Mouse (Mus musculus): ENCODE measurements around the gene Sik2. TPM values are rescaled to one million over a fixed set of nuclear protein-coding genes. Genes with fewer than 3 reads are reported as not detected.

The Sik2 gene
- polyA plus RNA-seq, 1 experiment from 2014 or later: 13.1 TPM

DNA sequence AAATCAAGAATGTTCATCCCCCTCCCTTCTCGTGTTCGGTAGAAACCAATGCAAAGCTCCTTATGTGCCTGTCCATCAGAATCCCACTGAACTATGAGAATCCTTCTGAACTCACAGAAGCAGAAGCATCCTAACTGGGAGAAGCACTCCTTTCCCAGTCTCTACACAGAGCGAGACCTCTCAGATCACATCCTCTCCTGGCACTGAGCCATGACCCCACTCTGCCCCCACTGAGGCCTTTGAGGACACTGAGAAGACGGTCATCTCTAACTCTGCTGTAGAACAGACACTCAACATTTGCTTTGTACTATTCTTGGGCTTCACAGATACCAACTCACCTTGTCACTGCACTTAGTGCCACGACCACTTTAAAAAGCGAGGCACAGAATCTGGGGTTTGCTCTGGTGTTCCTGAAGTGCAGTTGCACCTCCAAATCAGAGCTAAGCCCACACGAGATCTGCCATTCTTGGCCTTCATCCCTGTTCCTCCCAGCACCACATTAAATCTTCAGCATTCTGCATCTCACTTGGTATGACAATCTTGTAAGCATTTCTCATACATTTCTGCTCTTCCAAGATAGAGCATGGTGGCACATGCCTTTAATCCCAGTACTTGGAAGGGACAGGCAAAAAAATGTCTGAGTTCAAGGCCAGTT is 96.9 kb downstream of the Sik2 start:
- no peaks in the 10 kb centered on the region for H3K9me3 ChIP-seq (ENCODE audit: control insufficient read depth, low read length)
- no peak overlapping the region for H3K4me2 ChIP-seq
- no peaks in the 10 kb centered on the region for H3K27me3 ChIP-seq (ENCODE audit: control insufficient read depth, insufficient read depth, low read length)
- H3K4me1 ChIP-seq (ENCODE audit: control insufficient read depth, insufficient read depth, low read length): no peaks in the 10 kb centered on the region
- no peak for ATAC-seq (ENCODE audit: low FRiP score)
- no peak overlapping the region for H3K4me3 ChIP-seq (ENCODE audit: low read depth, low read length)
- H3K36me3 ChIP-seq (ENCODE audit: control insufficient read depth, insufficient read depth, low read length): no peaks in the 10 kb centered on the region
- WGBS: 88% methylated on average over 7 of the region's 7 CpGs
- no peak overlapping the region for H3K9ac ChIP-seq (ENCODE audit: low read length)
- no peak for DNase-seq (ENCODE audit: low spot score, missing footprints)
- no peak overlapping the region for H3K27ac ChIP-seq (ENCODE audit: low read depth, low read length)

- no peaks in the 10 kb centered on the region for H3K27me3 ChIP-seq (ENCODE audit: control insufficient read depth, insufficient read depth, low read length)
- H3K9me3 ChIP-seq (ENCODE audit: control insufficient read depth, low read length): no peaks in the 10 kb centered on the region
- 83% methylated on average over 3 of the region's 3 CpGs for WGBS
- H3K4me1 ChIP-seq (ENCODE audit: control insufficient read depth, insufficient read depth, low read length): no peaks in the 10 kb centered on the region
- H3K4me3 ChIP-seq (ENCODE audit: low read depth, low read length): no peak overlapping the region
- DNase-seq (ENCODE audit: low spot score, missing footprints): no peak
- no peak overlapping the region for H3K4me2 ChIP-seq
- no peak overlapping the region for H3K27ac ChIP-seq (ENCODE audit: low read depth, low read length)
- no peak for ATAC-seq (ENCODE audit: low FRiP score)
- H3K9ac ChIP-seq (ENCODE audit: low read length): no peak overlapping the region
- no peaks in the 10 kb centered on the region for H3K36me3 ChIP-seq (ENCODE audit: control insufficient read depth, insufficient read depth, low read length)
Measured at GRCm38 (mm10) chr9:50905321-50905720, 103.6 kb downstream of the Sik2 start.

- H3K4me3 ChIP-seq (ENCODE audit: low read depth, low read length): no peak overlapping the region
- no peaks in the 10 kb centered on the region for H3K4me1 ChIP-seq (ENCODE audit: control insufficient read depth, insufficient read depth, low read length)
- no peak for DNase-seq (ENCODE audit: low spot score, missing footprints)
- no peak overlapping the region for H3K9ac ChIP-seq (ENCODE audit: low read length)
- H3K36me3 ChIP-seq (ENCODE audit: control insufficient read depth, insufficient read depth, low read length): no peaks in the 10 kb centered on the region
- no peak overlapping the region for H3K4me2 ChIP-seq
- no peak overlapping the region for H3K27ac ChIP-seq (ENCODE audit: low read depth, low read length)
- WGBS: 72% methylated on average over 6 of the region's 6 CpGs
- no peak for ATAC-seq (ENCODE audit: low FRiP score)
- no peaks in the 10 kb centered on the region for H3K27me3 ChIP-seq (ENCODE audit: control insufficient read depth, insufficient read depth, low read length)
- H3K9me3 ChIP-seq (ENCODE audit: control insufficient read depth, low read length): no peaks in the 10 kb centered on the region
Measured at GRCm38 (mm10) chr9:50904196-50904847, 104.6 kb downstream of the Sik2 start.

GRCm38 (mm10) chr9:50900026-50900920 is 108.6 kb downstream of the Sik2 start:
- Histone ChIP-seq H3K27ac (ENCODE audit: low read depth, low read length) (no peak overlapping the region), H3K27me3 (ENCODE audit: control insufficient read depth, insufficient read depth, low read length) (no peaks in the 10 kb centered on the region), H3K9me3 (ENCODE audit: control insufficient read depth, low read length) (no peaks in the 10 kb centered on the region), H3K4me3 (ENCODE audit: low read depth, low read length) (no peak overlapping the region), H3K4me2 (no peak overlapping the region), H3K36me3 (ENCODE audit: control insufficient read depth, insufficient read depth, low read length) (no peaks in the 10 kb centered on the region), H3K4me1 (ENCODE audit: control insufficient read depth, insufficient read depth, low read length) (no peaks in the 10 kb centered on the region), H3K9ac (ENCODE audit: low read length) (no peak overlapping the region)
- WGBS: 84% methylated on average over 7 of the region's 7 CpGs
- DNase-seq (ENCODE audit: low spot score, missing footprints): peak; percentile 26
- no peak for ATAC-seq (ENCODE audit: low FRiP score)

- no peaks in the 10 kb centered on the region for H3K4me1 ChIP-seq (ENCODE audit: control insufficient read depth, insufficient read depth, low read length)
- no peaks in the 10 kb centered on the region for H3K27me3 ChIP-seq (ENCODE audit: control insufficient read depth, insufficient read depth, low read length)
- ATAC-seq (ENCODE audit: low FRiP score) (no peak), DNase-seq (ENCODE audit: low spot score, missing footprints) (no peak)
- H3K9ac ChIP-seq (ENCODE audit: low read length): no peak overlapping the region
- no peaks in the 10 kb centered on the region for H3K36me3 ChIP-seq (ENCODE audit: control insufficient read depth, insufficient read depth, low read length)
- H3K4me2 ChIP-seq: no peak overlapping the region
- WGBS: 91% methylated on average over 4 of the region's 4 CpGs
- no peaks in the 10 kb centered on the region for H3K9me3 ChIP-seq (ENCODE audit: control insufficient read depth, low read length)
- no peak overlapping the region for H3K4me3 ChIP-seq (ENCODE audit: low read depth, low read length)
- H3K27ac ChIP-seq (ENCODE audit: low read depth, low read length): no peak overlapping the region
Measured at GRCm38 (mm10) chr9:50893665-50894064, 115.2 kb downstream of the Sik2 start.

DNA sequence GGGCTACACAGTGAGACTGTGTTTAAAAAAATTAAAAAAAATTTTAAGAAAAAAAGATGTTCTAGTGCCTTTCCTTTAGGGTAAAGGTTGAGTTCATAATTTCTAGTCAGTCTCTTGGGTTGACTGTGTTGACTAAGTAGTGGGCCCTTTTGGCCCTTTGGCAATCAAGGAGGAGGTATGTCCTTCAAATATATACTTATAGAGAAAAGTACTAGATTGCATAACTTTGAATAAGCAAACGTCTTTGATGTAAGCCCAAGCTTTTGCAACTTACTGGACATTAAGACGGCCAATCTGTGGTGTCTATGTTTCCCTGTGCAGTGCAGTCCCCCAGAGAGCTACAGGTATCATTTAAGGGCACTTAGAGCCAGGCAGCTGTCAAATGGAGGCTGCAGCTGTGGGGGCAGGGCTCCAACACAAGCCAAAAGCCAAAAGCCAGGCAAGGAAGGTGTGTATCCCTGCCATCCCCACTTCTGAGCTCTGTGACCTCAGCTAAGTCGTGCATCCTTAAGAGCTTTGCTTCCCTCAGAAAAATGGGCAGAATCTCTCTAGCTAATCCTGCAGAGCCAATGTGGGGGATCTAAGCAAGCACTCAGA is 118.3 kb downstream of the Sik2 start:
- DNase-seq (ENCODE audit: low spot score, missing footprints) (peak; percentile 33), ATAC-seq (ENCODE audit: low FRiP score) (no peak)
- Histone ChIP-seq H3K4me2 (no peak overlapping the region), H3K27ac (ENCODE audit: low read depth, low read length) (no peak overlapping the region), H3K9me3 (ENCODE audit: control insufficient read depth, low read length) (no peaks in the 10 kb centered on the region), H3K27me3 (ENCODE audit: control insufficient read depth, insufficient read depth, low read length) (no peaks in the 10 kb centered on the region), H3K36me3 (ENCODE audit: control insufficient read depth, insufficient read depth, low read length) (no peaks in the 10 kb centered on the region), H3K4me1 (ENCODE audit: control insufficient read depth, insufficient read depth, low read length) (peaks cover 4% of the 10 kb centered on the region; the same call in 1 of the 2 replicates), H3K4me3 (ENCODE audit: low read depth, low read length) (no peak overlapping the region), H3K9ac (ENCODE audit: low read length) (no peak overlapping the region)
- 85% methylated on average over 3 of the region's 3 CpGs for WGBS

DNA sequence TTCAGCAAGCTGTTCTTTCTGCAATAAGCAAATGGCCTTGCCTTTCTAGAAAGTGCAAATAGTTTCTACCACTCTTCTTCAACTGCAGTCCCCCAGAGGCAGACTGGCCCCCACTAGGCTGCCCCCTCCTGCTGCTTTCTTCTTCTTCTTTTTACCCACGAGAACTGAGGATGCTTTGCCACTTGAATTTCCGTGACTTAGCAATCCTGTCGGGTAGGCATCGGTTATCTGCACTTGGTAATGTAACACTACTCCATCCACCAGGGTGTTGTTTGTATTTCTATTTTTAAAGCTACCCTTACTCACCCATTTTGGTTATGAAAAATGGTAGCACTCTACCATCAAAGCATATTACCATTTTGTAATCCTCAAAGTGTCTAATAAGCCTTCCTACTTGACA is 118.9 kb downstream of the Sik2 start:
- no peaks in the 10 kb centered on the region for H3K9me3 ChIP-seq (ENCODE audit: control insufficient read depth, low read length)
- ATAC-seq (ENCODE audit: low FRiP score) (no peak), DNase-seq (ENCODE audit: low spot score, missing footprints) (peak; percentile 19)
- WGBS: 87% methylated on average over 4 of the region's 4 CpGs
- H3K27me3 ChIP-seq (ENCODE audit: control insufficient read depth, insufficient read depth, low read length): no peaks in the 10 kb centered on the region
- H3K4me2 ChIP-seq: no peak overlapping the region
- H3K9ac ChIP-seq (ENCODE audit: low read length): no peak overlapping the region
- H3K4me3 ChIP-seq (ENCODE audit: low read depth, low read length): no peak overlapping the region
- no peak overlapping the region for H3K27ac ChIP-seq (ENCODE audit: low read depth, low read length)
- peaks cover 2% of the 10 kb centered on the region; the same call in 1 of the 2 replicates for H3K36me3 ChIP-seq (ENCODE audit: control insufficient read depth, insufficient read depth, low read length)
- peaks cover 4% of the 10 kb centered on the region; the same call in 1 of the 2 replicates for H3K4me1 ChIP-seq (ENCODE audit: control insufficient read depth, insufficient read depth, low read length)

- Histone ChIP-seq H3K4me1 (ENCODE audit: control insufficient read depth, insufficient read depth, low read length) (peaks cover 4% of the 10 kb centered on the region; the same call in 1 of the 2 replicates), H3K27ac (ENCODE audit: low read depth, low read length) (no peak overlapping the region), H3K9me3 (ENCODE audit: control insufficient read depth, low read length) (no peaks in the 10 kb centered on the region), H3K9ac (ENCODE audit: low read length) (no peak overlapping the region), H3K4me3 (ENCODE audit: low read depth, low read length) (no peak overlapping the region), H3K27me3 (ENCODE audit: control insufficient read depth, insufficient read depth, low read length) (no peaks in the 10 kb centered on the region), H3K36me3 (ENCODE audit: control insufficient read depth, insufficient read depth, low read length) (peaks cover 2% of the 10 kb centered on the region; the same call in 1 of the 2 replicates), H3K4me2 (no peak overlapping the region)
- DNase-seq (ENCODE audit: low spot score, missing footprints): no peak
- no peak for ATAC-seq (ENCODE audit: low FRiP score)
- 74% methylated on average over 6 of the region's 6 CpGs for WGBS
Measured at GRCm38 (mm10) chr9:50889211-50889610, 119.7 kb downstream of the Sik2 start.
